Mouse (Mus musculus): ENCODE measurements around the gene Sdf2l1.

Gene Sdf2l1

DNA sequence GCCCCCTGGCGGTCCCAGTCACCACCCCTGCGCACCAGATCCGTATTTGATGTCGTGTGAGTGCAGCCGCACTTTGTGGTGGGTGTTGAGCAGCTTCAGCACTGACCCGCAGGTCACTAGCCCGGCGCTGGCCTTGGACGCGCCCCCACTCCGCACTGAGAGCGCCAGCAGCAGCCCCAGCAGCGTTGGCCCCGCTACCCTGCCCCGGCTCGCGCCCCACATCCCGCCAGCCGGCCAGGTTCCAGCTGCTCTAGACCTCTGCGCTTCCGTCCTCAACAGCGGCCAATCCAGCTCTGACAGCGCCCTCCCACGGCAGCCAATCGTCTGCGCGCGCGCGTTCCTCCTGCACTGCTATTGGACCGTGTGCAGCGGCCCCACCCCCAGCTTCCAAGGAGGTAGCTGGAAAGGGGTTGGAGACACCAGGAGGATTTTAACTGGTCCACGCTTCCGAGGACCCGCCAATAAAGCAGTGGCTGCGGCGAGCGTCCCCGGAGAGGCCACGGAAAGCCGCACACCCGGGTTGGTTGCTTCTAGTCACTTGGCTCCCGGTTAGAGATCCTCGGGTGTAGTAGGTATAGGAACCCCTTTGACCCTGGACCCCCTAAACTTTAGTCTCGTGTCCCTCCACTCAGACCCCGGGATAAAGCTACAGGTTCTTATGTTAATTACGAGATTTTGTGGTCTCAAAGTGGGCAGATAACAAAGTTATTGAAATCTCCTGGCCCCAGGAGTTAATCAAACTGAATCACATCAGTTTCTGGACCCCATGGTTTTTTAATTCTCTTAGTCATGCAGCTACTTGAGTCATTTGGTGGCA is at the start of gene Sdf2l1:
TSS of gene Sdf2l1 (minus strand) at position 295 of the 817 bp plus-strand sequence.
- under 1% methylated on average over 47 of the region's 47 CpGs for WGBS

DNA sequence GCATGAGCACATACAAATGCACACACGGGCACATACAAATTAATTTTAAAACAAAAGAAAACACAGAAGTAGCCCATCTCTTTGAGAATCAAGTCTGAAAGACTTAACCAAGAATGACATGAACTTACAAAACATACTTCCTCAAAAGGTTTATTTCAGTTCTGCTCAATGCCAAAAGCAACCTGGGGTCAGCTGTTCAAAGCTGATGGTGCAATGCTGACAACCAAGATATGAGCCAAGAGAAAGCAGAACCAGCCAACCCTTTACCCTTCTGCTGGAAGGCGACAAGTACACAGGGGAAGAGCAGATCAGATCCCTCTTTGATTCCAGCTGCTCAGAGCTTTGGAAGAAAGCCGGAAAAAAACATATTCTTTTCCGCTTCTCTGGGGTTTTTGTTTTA is 49.2 kb upstream of the Sdf2l1 start:
- 50% methylated on average over 4 of the region's 4 CpGs for WGBS

DNA sequence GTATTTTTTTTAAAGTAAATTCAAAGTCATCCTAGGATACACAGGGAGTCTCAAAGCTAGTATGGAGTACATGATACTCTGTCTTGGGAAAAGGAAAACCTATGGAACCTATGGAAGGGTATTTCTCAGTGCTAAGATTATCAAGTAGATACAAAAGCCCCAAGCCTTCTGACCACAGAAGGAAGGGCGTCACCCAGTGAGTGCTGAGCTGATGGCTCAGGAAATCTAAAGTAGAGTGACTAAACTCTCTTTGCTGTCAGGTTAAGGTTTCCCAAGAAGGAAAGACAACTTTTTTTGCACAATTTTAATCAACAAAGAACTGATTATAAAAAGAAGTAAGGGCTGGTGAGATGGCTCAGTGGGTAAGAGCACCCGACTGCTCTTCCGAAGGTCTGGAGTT is 47.5 kb upstream of the Sdf2l1 start:
- WGBS = 96% methylated on average over 3 of the region's 3 CpGs

DNA sequence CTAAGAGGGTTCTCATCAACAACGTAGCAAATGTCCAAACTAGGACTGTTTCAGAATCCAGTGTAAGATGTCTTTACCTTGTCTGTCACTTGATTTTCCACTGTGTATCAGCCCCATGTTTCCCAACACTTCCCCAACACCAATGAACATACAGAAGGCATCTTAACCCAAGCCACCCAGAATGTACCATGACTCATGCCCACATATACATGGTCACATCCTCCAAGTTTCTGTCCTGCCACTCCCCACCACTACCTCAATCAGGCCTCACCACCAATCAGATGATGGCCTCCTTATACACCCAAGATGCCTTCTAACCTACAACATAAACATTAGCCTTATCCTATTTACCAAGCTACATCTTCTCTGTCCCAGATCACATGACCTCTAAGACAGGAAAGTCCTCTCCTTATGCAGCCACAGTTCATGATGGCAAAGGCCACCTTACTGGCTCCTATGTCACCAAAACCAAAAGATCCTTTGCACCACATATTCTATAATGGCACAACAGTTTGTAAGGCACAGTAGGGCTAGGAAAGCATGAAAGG is 45.5 kb upstream of the Sdf2l1 start:
- 88% methylated on average over 1 of the region's 1 CpGs for WGBS

DNA sequence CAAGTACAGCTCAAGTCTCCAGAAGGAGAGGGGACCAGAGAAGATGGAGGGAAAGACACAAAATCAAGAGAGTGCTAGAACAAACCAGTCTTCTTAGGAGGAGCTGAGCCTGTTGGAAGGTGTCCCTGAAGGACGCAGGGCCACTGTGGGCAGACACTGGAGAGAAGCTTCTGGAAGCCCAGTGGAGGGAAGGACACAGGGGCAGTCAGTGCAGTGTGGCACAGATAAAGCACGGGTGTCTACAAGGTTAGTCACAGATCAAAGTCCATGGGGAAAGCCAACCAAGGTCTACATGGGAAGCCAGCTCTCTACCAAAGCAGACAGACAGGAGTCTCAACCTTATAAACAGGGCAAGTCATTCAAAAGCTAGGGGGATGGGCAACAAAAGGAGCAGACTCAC is 43.6 kb upstream of the Sdf2l1 start:
- 80% methylated on average over 2 of the region's 2 CpGs for WGBS

DNA sequence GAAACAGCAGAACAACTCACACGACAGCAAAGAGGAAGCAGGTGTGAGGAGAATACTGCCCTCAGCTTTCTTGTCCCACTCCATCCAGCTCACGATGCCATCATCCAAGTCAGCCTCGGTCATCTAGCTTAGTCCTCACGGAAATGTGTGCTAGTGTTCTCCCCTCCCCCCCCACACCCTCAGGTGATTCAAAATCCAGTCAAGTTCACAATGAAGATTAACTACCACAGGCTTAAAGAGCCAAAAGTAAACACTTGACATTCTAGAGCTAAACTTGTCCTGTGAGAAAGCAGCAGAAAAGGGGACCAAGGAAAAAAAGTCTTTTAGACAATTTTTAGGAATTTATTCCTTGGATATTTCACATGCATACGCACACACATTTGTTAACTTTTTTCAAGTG is 35.9 kb upstream of the Sdf2l1 start:
- WGBS = 80% methylated on average over 5 of the region's 5 CpGs

DNA sequence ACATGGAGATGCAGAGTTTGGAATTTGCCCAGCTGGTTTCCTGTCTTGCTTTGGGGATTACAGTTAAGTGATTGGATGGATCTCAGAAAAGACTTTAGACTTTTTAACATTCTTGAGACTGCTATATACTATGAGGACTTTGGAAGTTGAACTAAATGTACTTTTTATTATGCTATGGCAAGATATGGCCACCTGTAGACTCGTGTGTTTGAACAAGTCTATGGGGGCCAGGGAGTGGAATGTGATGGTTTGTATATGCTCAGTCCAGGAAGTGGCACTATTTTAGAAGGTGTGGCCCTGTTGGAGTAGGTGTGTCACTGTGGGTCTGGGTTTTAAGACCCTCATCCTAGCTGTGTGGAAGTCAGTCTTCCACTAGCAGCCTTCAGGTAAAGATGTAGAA is 33.3 kb upstream of the Sdf2l1 start:
- 88% methylated on average over 1 of the region's 1 CpGs for WGBS

DNA sequence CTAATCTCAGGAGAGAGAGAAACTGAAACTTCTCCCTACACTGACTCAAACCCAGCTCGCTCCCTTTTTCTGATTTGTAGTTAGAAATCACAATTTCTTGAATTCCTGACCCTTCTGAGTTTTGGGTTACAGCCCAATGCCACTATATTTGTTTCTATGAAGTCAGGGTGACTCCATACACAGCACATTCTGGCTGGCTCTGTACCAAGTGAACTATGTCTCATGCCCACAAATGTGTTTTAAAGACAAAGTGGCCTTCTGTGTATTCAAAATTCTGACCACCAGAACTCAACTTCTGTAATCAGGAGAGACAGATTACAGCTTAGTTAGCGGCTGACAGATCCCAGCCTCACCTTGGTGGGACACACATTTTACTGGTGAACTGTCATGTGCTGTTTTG is 22.2 kb upstream of the Sdf2l1 start:
- WGBS = 84% methylated on average over 2 of the region's 2 CpGs

DNA sequence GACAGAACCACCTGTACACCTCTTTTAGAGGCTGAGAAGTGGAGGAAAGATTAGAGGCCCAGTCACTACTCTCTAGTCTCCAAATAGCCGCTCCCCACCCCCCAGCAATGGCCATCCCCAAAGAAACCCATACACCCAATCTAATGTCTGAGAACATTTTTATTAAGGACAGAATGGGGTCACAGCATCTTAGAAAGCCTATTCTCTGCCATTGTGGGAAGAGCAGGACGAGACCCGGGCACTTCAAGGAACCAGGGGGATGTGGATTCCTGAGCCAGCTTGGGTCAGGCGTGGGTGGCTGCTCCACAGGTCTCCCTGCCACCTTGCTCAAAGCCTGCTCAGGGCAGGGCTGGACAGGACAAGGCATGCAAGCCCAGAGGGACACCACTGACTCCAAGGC is 19.7 kb upstream of the Sdf2l1 start:
- WGBS = 96% methylated on average over 4 of the region's 4 CpGs

DNA sequence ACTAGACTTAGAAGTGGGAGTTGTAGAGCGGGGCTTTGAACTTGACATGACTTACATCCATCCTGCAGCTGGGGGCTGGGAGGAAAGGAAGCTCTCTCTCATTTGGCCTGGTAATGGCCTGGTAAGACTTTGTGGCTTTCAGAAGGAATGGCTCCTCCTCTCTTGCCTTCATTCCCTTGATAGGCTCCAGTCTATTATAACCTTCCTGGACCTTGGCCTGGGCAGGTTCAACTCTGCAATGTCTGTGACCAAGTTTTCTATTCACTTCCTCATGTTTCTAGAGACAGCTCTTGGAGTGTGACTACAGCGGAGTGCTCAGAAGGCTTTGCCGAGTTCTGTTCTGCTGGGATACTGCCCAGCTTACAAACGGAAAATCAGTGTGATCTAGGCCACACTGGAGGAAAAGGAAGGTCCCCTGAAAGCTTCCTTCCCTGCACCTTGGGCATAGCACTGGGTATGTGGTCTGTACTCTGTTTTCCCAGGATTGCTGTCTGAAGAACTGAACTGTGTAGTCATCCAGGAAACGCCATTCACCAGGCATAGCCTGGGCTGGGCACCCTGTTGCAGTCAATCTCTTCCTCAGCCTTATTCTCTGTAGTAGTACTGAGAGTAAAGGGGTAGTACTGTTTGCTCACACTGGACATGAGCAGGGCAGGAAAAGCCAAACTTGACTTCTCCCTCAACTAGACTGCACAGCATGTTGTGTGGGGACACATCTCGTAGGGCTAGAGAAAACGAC is 18.5 kb upstream of the Sdf2l1 start:
- WGBS = 71% methylated on average over 7 of the region's 7 CpGs

DNA sequence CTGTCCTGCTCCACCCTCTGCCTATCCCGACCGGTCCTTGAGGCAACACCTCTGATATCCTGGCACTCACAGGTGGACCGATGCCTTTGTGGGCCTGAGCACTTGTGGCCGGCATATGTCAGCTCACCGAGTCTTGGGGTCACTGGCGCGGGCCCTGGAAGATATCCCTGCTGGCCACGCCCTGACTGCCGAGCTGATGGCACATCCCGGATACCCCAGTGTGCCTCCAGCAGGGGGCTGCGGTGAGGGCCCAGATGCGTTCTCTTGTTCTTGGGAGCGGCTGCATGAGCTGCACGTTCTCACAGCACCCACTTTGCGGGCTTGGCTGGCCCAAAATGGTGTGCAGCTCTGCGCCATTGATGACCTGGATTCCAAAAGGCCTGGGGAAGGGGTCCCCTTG is 15.9 kb upstream of the Sdf2l1 start:
- 22% methylated on average over 16 of the region's 16 CpGs for WGBS

DNA sequence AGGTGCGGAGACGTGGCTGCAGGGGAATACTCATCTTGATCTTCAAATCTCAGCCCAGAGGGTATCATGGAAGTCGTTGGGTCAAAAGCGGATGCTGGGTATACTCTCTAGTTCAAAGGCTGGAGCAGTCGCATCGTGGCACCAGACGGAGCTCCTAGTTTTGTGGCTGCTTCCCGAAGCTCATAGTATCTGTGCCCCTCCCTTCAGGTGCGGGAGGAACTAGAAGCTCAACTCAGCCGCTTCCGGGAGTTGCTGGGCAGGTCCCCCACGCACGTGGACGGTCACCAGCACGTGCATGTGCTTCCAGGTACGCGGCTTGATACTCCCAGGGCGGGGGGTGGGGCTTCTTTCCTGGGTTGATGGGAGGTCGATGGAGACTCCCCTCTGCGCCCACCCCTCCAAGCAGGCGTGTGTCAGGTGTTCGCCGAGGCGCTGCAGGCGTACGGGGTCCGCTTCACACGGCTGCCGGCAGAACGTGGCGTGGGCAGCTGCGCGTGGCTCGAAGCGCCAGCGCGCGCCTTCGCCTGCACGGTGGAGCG is 15.3 kb upstream of the Sdf2l1 start:
- 2% methylated on average over 41 of the region's 41 CpGs for WGBS

DNA sequence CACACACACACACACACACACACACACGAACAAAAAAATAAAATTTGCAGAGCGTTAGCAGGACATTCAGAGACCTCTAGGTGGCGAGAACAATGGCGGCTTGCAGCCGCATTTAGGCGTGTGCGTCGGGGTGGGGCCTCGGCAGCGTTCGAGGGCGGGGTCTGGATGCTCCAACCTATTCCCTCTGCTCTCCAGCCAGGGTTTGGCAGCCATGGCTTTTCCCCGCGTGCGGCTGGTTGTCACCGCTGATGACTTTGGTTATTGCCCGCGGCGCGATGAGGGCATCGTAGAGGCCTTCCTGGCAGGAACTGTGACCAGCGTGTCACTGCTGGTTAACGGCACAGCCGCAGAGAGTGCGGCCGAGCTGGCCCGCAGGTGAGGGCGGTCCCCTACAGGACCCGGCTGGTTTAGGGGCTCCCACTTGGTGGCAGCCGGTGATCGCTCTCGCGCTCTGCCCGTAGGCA is 14.6 kb upstream of the Sdf2l1 start, which contains the start of gene Ccdc116:
TSS of gene Ccdc116 (minus strand) at position 458 of the 464 bp plus-strand sequence.
- under 1% methylated on average over 34 of the region's 34 CpGs for WGBS

DNA sequence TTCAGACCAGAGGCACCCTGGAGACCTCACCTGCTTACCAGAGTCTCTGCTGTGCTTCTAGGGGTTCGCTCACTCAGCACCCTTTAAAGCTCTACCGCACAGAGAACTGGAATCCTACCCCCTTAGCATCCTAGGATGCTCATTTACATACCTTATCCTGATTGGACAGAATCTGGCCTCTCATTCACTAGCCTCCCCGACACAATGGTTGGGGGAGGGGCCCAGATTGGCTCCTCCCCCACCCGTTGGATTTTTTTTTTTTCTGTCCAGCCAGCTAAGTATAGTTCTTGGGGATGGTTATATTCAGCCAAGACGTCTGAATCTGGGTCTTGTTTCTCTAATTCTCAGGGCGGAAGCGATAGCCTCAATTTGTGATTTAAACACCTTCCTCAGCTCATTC is 12.2 kb upstream of the Sdf2l1 start, which contains the start of gene Ydjc:
TSS of gene Ydjc (plus strand) at position 283 of the 400 bp plus-strand sequence.
- 36% methylated on average over 7 of the region's 7 CpGs for WGBS

DNA sequence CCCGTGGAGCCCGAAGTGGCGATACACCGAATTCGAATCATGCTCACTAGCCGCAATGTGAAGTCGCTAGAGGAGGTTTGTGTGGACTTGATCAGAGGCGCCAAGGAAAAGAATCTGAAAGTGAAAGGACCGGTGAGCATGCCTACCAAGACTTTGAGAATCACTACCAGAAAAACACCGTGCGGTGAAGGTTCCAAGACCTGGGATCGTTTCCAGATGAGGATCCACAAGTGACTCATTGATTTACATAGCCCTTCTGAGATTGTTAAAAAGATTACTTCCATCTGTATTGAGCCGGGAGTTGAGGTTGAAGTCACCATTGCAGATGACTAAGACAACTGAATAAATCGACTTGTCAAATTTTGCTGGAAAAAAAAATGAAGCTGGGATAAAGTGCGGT is 5.2 kb upstream of the Sdf2l1 start:
- WGBS = 84% methylated on average over 15 of the region's 15 CpGs

DNA sequence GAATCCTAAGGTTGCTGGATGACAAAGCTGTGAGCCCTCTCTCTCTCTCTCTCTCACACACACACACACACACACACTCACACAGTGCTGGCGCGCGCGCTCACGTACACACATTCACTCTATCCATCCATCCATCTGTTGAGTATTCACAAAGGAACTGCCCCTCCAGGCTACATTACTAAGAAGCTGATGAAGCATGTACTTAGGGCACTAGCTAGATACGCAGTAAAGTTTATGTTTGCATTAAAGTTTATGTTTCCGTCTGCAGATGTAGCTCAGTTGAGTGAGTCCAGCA is 670 bp upstream of the Sdf2l1 start:
- 34% methylated on average over 7 of the region's 7 CpGs for whole genome bisulfite sequencing

DNA sequence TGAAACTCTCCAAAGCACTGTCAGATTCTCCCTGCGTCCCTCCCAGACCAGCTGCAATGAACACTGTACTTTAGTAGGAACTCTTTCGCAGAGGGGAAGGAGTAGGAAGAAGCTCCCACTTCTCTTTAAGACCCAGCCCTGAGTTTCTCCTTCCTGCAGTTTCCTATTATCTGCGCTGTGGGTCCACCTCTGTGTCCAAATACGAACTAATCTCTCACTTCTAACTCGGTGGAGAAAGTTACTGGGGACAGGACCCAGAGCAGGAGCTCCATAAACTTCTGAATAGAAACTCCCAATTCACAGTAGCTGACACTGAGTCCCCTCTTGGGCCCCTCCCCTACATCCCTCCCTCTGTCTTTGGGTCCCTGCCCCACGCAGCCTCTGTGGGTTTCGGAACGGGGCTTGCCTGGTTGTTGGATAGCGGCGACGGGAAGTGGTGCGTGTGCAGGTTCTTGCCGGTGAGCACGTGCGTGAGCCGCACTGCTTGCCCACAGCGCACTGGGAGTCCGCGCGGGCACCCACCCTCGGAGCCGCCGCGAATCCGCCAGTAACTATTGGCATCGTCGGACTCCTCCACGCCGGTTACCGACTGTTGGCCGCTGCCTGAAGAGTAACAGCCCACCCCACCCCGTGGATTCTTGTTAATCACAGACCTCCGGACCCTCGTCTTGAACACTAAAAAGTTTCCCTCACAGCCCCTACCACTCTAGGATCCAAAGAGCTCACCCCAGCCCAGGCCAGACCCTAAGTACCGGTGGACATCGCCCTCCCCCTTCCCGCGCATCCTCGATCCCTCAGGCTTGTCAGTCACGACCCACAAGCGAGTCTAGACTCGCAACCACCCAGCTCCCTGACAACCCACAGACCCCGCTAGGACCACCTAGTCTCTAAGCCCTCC is 743 bp downstream of the Sdf2l1 start:
- WGBS = 5% methylated on average over 43 of the region's 43 CpGs

DNA sequence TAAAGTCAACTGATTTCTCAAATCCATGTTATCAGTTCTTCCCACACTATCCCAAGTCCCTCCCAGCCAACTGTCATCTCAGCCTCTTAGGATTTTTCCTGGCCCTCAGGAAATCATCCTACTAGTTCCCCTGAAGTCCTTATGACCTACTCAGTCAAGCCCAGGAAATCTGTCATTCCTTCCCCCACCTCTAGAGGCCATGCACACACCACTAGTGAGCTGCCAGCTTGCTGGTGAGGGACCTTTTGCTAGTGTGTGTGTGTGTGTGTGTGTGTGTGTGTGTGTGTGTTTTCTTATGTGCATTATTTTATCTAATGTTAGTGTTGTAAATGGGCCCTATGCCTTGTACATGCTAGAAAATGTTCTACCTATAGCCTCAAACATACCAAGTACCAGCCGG is 4.9 kb downstream of the Sdf2l1 start:
- WGBS = 100% methylated on average over 1 of the region's 1 CpGs

DNA sequence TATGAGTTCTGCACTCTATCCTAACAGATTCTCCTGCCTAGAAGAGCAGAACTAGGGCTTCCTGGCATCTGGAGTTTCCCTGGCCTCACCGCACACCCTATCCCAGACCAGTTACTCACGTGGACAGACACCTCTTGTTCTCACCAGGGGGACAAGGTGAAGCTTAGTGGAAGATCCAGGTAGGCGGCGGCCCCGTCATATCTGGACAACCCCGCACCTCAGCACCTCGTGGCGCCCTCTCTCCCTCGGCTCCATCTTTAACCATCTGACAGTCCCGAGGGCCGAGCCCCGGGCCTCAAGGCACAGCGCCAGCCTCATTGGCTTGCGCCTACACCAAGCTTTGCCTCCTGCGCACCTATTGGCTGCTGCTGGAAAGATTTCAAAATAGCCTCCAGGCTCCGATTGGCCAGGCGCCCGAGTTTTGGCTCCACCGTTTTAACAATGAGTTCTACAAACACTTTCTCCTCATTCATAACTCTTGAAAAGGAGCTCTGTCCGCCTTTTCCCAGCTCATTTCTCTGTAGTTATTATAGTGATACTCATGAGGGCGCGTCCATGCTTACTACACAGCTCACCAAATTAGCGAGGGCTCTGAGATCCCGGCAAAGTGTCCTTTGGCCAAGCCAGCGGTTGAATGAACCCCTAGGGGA is 7.2 kb downstream of the Sdf2l1 start, which contains the start of gene 2610318N02Rik:
TSS of gene 2610318N02Rik (minus strand) at position 297 of the 650 bp plus-strand sequence.
- WGBS = 9% methylated on average over 25 of the region's 25 CpGs

DNA sequence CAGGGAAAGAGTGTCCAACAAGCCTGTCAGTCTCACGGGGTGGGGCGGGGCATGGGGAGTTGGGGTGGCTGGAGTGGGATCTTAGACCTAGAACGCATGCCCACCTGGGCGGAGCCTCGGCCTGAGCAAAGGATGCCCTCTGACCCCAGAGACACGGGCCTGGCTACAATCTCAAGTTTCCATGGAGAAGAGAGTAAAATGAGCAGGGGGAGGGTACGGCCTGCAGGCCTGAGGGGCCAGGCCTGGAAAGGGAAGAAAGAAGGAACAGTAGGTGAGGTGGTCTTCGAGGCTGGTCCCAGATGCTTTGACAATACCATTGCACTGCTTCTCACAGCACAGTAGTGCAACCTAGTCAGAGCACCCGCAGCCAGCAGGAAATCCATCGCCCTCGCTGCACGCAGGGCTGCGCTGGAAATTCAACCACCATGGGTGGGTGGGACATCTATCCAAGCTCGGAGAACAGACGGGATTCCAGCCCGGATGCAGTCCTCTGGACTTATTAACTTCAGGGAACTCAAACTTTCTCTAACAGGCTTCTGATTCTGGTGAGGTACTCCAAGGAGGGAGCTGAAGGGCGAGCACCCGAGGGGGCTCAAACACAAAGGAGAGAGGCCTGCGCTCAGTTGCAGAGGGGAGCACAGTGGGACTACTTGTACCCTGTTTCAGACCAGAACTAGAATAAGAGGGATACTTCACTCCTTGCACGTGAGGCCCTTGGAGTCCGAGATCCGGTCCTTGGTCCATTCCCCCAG is 7.9 kb downstream of the Sdf2l1 start:
- 38% methylated on average over 22 of the region's 22 CpGs for WGBS
